Mouse (Mus musculus) heart, postnatal 0 days (tissue): Measurements from ENCODE around the gene Tm9sf2.

Experiments
- CTCF ChIP-seq: IDR thresholded peaks from 2 replicates; pipeline ENCODE4 v1.5.1; 2016; ENCODE audit warnings: antibody characterized with exemption, control low read depth, low read depth
- EP300 ChIP-seq: IDR thresholded peaks from 2 replicates; pipeline ENCODE4 v1.6.1; 2016; ENCODE audit warnings: antibody characterized with exemption, low read depth

- TF ChIP-seq CTCF: no peak
- TF ChIP-seq EP300: no peak
Measured at GRCm38 (mm10) chr14:122194630-122195029, 87.8 kb downstream of the Tm9sf2 start.
